Mouse (Mus musculus): ENCODE measurements around the gene Tcte1.

DNA sequence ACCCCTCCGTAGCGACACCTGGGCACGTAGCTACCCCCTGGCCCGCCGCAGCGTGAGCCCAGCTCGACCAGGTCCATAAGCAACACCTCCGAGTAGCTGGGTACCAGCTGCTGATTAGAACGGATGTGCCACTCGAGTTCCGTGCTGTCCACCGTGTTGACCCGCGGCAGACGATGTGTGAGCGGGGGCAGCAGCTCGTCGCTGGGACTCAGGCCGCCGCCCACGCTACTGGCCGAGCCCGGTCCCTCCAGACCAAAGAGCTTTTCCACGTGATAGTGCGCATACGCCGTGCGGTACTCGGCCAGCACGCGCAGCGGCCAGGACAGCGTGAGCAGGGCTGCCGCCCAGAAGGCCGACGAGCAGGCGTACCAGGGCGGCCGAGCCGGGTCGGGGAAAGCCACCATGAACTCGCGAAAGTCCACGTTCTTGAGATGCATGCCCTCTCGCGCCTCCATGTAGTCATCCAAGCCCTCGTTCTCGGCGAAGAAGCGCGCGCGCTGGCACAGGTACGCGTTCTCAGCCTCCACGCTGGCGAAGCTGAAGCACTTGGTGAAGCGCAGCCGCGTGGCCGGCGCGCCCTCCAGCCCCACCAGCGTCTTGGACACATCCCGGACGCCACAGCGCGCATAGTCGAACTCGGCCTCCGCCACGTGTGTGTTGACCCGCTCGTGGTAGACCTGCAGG lies 22.2 kb downstream of the Tcte1 start:
- TF ChIP-seq CTCF (IDR thresholded peaks at IDR 0.05; ENCODE audit: extremely low read depth, insufficient read depth, insufficient read length, insufficient replicate concordance) (no peak), POLR2A (IDR thresholded peaks at IDR 0.05; ENCODE audit: low read depth, low read length) (no peak)

Data from spleen, adult 2 months (tissue).